Mouse (Mus musculus) CH12.LX (cell line): ENCODE results near the gene Fibp. TPM values are rescaled to one million over a fixed set of nuclear protein-coding genes. Genes with fewer than 3 reads are reported as not detected.

Experiments used
- DNase-seq: peaks from one replicate; pipeline ENCODE4 v3.0.0-alpha.2; 2013; ENCODE audit errors: extremely low read depth
- H3K27ac ChIP-seq: 2 replicates; pipeline ENCODE4 v1.5.1; 2012; ENCODE audit warnings: low read depth, mild to moderate bottlenecking, control low read depth, moderate library complexity; ENCODE audit not compliant: insufficient read depth
- H3K27me3 ChIP-seq: replicated peaks from 2 replicates; pipeline ENCODE3; 2012; ENCODE audit warnings: inconsistent platforms
- H3K36me3 ChIP-seq, 2 experiments: replicated peaks in 1 of 2; 2 replicates each; pipeline versions ENCODE3 to v1.6.1; 2012; ENCODE audit warnings: inconsistent platforms in 1 of 2, low read length in 1 of 2, mild to moderate bottlenecking in 1 of 2, mixed read lengths in 1 of 2, moderate library complexity in 1 of 2; ENCODE audit not compliant: control insufficient read depth in 1 of 2, insufficient read depth in 1 of 2
- H3K4me1 ChIP-seq, 2 experiments: 2 replicates each; pipeline ENCODE4 v1.6.1; 2012; ENCODE audit warnings: inconsistent platforms in 1 of 2, moderate library complexity in 1 of 2; ENCODE audit not compliant: insufficient read depth in 2 of 2, control insufficient read depth in 1 of 2
- H3K4me2 ChIP-seq: 2 replicates; pipeline ENCODE4 v1.6.1; 2012; ENCODE audit warnings: low read depth, mild to moderate bottlenecking, control low read depth; ENCODE audit not compliant: poor library complexity, insufficient read depth, severe bottlenecking
- H3K4me3 ChIP-seq, 3 experiments: fragments of 150-350 bp in 1 of 3; sonication (generic) in 1 of 3; replicated peaks in 1 of 3; 2 replicates each; pipeline versions ENCODE3 to v1.5.1; 2011 to 2012; ENCODE audit warnings: low read depth in 2 of 3, low read length in 2 of 3, mild to moderate bottlenecking in 2 of 3, moderate library complexity in 2 of 3, control low read depth in 1 of 3, improper control_type of control experiment in 1 of 3, inconsistent platforms in 1 of 3, mixed read lengths in 1 of 3; ENCODE audit not compliant: poor library complexity in 1 of 3
- H3K79me2 ChIP-seq: replicated peaks from 2 replicates; pipeline ENCODE4 v1.6.1; 2012; ENCODE audit warnings: mild to moderate bottlenecking, moderate library complexity; ENCODE audit not compliant: control insufficient read depth, poor library complexity, insufficient read depth, severe bottlenecking; ENCODE audit errors: extremely low read depth
- H3K9ac ChIP-seq: 2 replicates; pipeline ENCODE4 v1.6.1; 2012; ENCODE audit warnings: low read depth, mild to moderate bottlenecking, control low read depth, moderate library complexity; ENCODE audit not compliant: insufficient read depth
- H3K9me3 ChIP-seq: replicated peaks from 2 replicates; pipeline ENCODE3; 2012; ENCODE audit warnings: low read length, inconsistent platforms, mixed read lengths
- ELF1 ChIP-seq: IDR thresholded peaks from 2 replicates; pipeline ENCODE4 v1.6.1; 2014; ENCODE audit warnings: low read depth, mild to moderate bottlenecking, inconsistent platforms, low read length, improper control_type of control experiment
- EP300 ChIP-seq: IDR thresholded peaks from 2 replicates; pipeline ENCODE4 v1.6.1; 2011; ENCODE audit warnings: low read length, improper control_type of control experiment
- ETS1 ChIP-seq: conservative IDR thresholded peaks from 2 replicates; pipeline ENCODE4 v1.6.1; 2012; ENCODE audit warnings: low read depth, mild to moderate bottlenecking, inconsistent platforms, low read length, improper control_type of control experiment, moderate library complexity
- IRF4 ChIP-seq: IDR thresholded peaks from 2 replicates; pipeline ENCODE4 v1.6.1; 2014; ENCODE audit warnings: low read depth, mild to moderate bottlenecking, inconsistent platforms, low read length, improper control_type of control experiment
- KAT2A ChIP-seq: IDR thresholded peaks from 2 replicates; pipeline ENCODE4 v1.6.1; 2012; ENCODE audit warnings: low read length, improper control_type of control experiment, inconsistent platforms; ENCODE audit not compliant: insufficient replicate concordance
- MAFK ChIP-seq: IDR thresholded peaks from 2 replicates; pipeline ENCODE4 v1.6.1; 2011; ENCODE audit warnings: low read length, improper control_type of control experiment; ENCODE audit not compliant: insufficient replicate concordance
- MAX ChIP-seq: IDR thresholded peaks from 2 replicates; pipeline ENCODE4 v1.6.1; 2011; ENCODE audit warnings: low read length, improper control_type of control experiment
- MEF2A ChIP-seq: IDR thresholded peaks from 2 replicates; pipeline ENCODE4 v1.6.1; 2014; ENCODE audit warnings: low read depth, mild to moderate bottlenecking, inconsistent platforms, low read length, improper control_type of control experiment, borderline replicate concordance
- MXI1 ChIP-seq: IDR thresholded peaks from 2 replicates; pipeline ENCODE4 v1.6.1; 2011; ENCODE audit warnings: mild to moderate bottlenecking, low read depth, low read length, improper control_type of control experiment
- MYC ChIP-seq: IDR thresholded peaks from 2 replicates; pipeline ENCODE4 v1.6.1; 2011; ENCODE audit warnings: low read depth, mild to moderate bottlenecking, improper control_type of control experiment, low read length
- PAX5 ChIP-seq: IDR thresholded peaks from 2 replicates; pipeline ENCODE4 v1.6.1; 2012; ENCODE audit warnings: low read length, inconsistent platforms, mixed read lengths
- POLR2A ChIP-seq: IDR thresholded peaks from 2 replicates; pipeline ENCODE4 v1.6.1; 2011; ENCODE audit warnings: low read depth, mild to moderate bottlenecking, improper control_type of control experiment, low read length
- POLR2AphosphoS2 ChIP-seq: IDR thresholded peaks from 2 replicates; pipeline ENCODE4 v1.6.1; 2011; ENCODE audit warnings: low read depth, low read length, improper control_type of control experiment
- RAD21 ChIP-seq: IDR thresholded peaks from 2 replicates; pipeline ENCODE4 v1.6.1; 2011; ENCODE audit warnings: low read depth, mild to moderate bottlenecking, low read length, improper control_type of control experiment, moderate library complexity
- SIN3A ChIP-seq: IDR thresholded peaks from 2 replicates; pipeline ENCODE4 v1.6.1; 2012; ENCODE audit warnings: low read length, improper control_type of control experiment, inconsistent platforms
- ZC3H11A ChIP-seq: IDR thresholded peaks from 2 replicates; pipeline ENCODE4 v1.6.1; 2012; ENCODE audit warnings: low read depth, mild to moderate bottlenecking, inconsistent platforms, low read length, improper control_type of control experiment
- dilution Hi-C: fragments of 300-500 bp; cut with MboI; formaldehyde crosslinking; loops from 2 replicates; pipeline ENCODE4 v1.14.3; 2020; ENCODE audit warnings: low sequenced_read_pairs; ENCODE audit not compliant: extremely low pct_unique_long_range_greater_than_20kb, extremely low pct_ligation_motif_present
- in situ Hi-C: fragments of 300-500 bp; cut with MboI; formaldehyde crosslinking; loops from 3 replicates; pipeline ENCODE4 v1.14.3; 2019; ENCODE audit warnings: low sequenced_read_pairs, low pct_ligation_motif_present, low pct_unique_long_range_greater_than_20kb, mixed read lengths
- polyA plus RNA-seq: library from polyadenylated mRNA; unstranded; fragments of >175 nt; gene quantifications from 2 replicates; pipeline ENCODE4 v1.2.1, GENCODE M21; 2012; ENCODE audit warnings: low read depth; ENCODE audit not compliant: insufficient read length
- total RNA-seq, 2 experiments: library from RNA; depleted of rRNA; stranded (reverse); fragments of 300-350 nt in 1 of 2; fragments of >200 nt in 1 of 2; gene quantifications; 2 replicates each; pipeline ENCODE4 v1.2.3; 2012 to 2014

Gene Fibp
- total and polyA plus RNA-seq, 3 experiments: 29.1 to 74.9 (median 37.5) TPM

DNA sequence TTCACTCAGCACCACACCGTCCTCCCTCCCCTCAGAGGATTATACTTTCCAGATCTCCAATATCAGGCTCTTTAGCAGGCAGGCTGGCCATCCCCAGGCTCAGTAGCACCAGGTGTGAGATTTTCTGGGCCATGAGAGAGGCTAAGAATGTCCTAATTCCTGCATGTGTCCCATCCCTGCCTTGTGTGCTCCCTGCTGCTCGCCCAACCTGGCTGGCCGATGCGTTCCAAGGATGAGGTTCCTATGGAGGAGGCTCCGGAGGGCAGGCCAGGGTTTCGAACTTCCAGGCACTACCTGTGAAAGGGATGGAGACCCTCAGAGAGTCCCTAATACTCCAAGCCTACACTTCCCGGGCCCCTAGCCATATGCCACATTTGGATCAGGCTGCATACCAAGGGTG is 25.4 kb downstream of the Fibp start:
- dilution Hi-C loops (no loop called here), in situ Hi-C loops (no loop called here)
- DNase-seq: no peak
- Histone ChIP-seq H3K4me3 (no peak overlapping the region), H3K36me3 (peaks cover 29 to 55% of the 10 kb centered on the region in 2 experiments), H3K9ac (no peak overlapping the region), H3K9me3 (no peaks in the 10 kb centered on the region), H3K79me2 (no peaks in the 10 kb centered on the region), H3K4me2 (no peak overlapping the region), H3K4me1 (peaks cover 2 to 21% of the 10 kb centered on the region in 2 experiments; a peak in 2 of 4 replicates), H3K27me3 (no peaks in the 10 kb centered on the region), H3K27ac (no peak overlapping the region)
- TF ChIP-seq ETS1: no peak
- TF ChIP-seq MAFK: no peak
- TF ChIP-seq POLR2AphosphoS2: no peak
- TF ChIP-seq MEF2A: no peak
- TF ChIP-seq IRF4: no peak
- no peak for TF ChIP-seq SIN3A
- no peak for TF ChIP-seq POLR2A
- no peak for TF ChIP-seq ZC3H11A
- TF ChIP-seq MYC: no peak
- TF ChIP-seq KAT2A: no peak

GRCm38 (mm10) chr19:5486286-5486685 is 25.9 kb downstream of the Fibp start:
- DNase-seq: no peak
- H3K27ac ChIP-seq: no peak overlapping the region
- H3K9ac ChIP-seq: no peak overlapping the region
- peaks cover 29 to 52% of the 10 kb centered on the region in 2 experiments for H3K36me3 ChIP-seq
- TF ChIP-seq PAX5: no peak
- no peak for TF ChIP-seq EP300
- no peak for TF ChIP-seq RAD21
- no peak for TF ChIP-seq MAX
- TF ChIP-seq MXI1: no peak
- no peak for TF ChIP-seq IRF4
- TF ChIP-seq ETS1: no peak
- no peak for TF ChIP-seq MEF2A
- no peak overlapping the region for H3K4me3 ChIP-seq
- no peaks in the 10 kb centered on the region for H3K9me3 ChIP-seq
- peaks cover 2 to 21% of the 10 kb centered on the region in 2 experiments; a peak in 2 of 4 replicates for H3K4me1 ChIP-seq
- H3K27me3 ChIP-seq: no peaks in the 10 kb centered on the region
- H3K4me2 ChIP-seq: no peak overlapping the region
- in situ Hi-C loops (no loop called here), dilution Hi-C loops (no loop called here)
- no peaks in the 10 kb centered on the region for H3K79me2 ChIP-seq

DNA sequence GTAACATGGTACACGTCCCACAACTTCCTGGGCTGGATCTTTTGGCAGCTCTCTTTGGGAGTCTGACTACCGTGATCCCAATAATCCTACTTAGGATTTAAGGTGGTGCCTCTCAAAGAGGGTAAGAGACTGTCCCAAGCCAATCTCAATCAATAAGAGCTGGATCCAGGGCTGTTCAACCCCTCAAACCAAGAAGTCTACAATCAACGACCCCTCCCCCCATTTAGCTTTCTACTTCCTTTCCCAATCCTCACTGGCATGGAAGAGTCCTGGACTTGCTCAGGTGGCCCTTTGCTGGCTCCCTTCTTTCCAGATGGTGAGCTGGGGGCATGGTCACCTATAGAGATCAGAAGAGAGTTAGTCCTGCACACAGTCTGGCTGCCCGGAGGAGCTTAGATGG is 26.4 kb downstream of the Fibp start:
- no peaks in the 10 kb centered on the region for H3K9me3 ChIP-seq
- in situ Hi-C loops (no loop called here), dilution Hi-C loops (no loop called here)
- no peak for DNase-seq
- H3K36me3 ChIP-seq: peaks cover 29 to 48% of the 10 kb centered on the region in 2 experiments
- H3K4me2 ChIP-seq: no peak overlapping the region
- peaks cover 2 to 21% of the 10 kb centered on the region in 2 experiments; a peak in 2 of 4 replicates for H3K4me1 ChIP-seq
- no peak for TF ChIP-seq ELF1
- H3K27ac ChIP-seq: no peak overlapping the region
- H3K27me3 ChIP-seq: no peaks in the 10 kb centered on the region
- H3K4me3 ChIP-seq: no peak overlapping the region
- H3K79me2 ChIP-seq: peaks cover 4% of the 10 kb centered on the region
- H3K9ac ChIP-seq: no peak overlapping the region; the same call in 1 of the 2 replicates
